Comparison of ENCODE assay signal across 9 mouse cellular contexts in genomic region chr11:120612763-120613162, GRCm38 (mm10). TPM values are rescaled to one million over a fixed set of nuclear protein-coding genes. Genes with fewer than 3 reads are reported as not detected.
A peak's percentile ranks its signal among the peaks of the same experiment; 100 is the strongest.
DNase-seq lines count a peak whose midpoint lies in the region; ATAC-seq and TF ChIP-seq lines count a peak whose summit lies in the region.
"Had no signal": no experiment of that assay in that cellular context is flagged by ENCODE, and none has a peak within 500 bp of the region (broad histone marks: within the 10 kb centered on the region; RNA-seq: fewer than 3 reads in every experiment).

No protein-coding gene starts in this region.

- peaks cover 65% of the 10 kb centered on the region for H3K36me3 ChIP-seq in liver, embryonic 12.5 days
- no peaks in the 10 kb centered on the region for H3K36me3 ChIP-seq in heart, adult 2 months (ENCODE audit: control insufficient read depth, insufficient read depth, low read length)
- H3K36me3 ChIP-seq in midbrain, postnatal 0 days (ENCODE audit: insufficient read depth, low read length), result peaks cover 37% of the 10 kb centered on the region

- H3K9ac ChIP-seq in liver, embryonic 12.5 days, result no peak overlapping the region
- no peak overlapping the region for H3K9ac ChIP-seq in heart, adult 2 months (ENCODE audit: low read depth, low read length)
- H3K9ac ChIP-seq in midbrain, postnatal 0 days (replicated peaks; ENCODE audit: low read length, poor library complexity, severe bottlenecking), result no peak overlapping the region
- H3K9ac ChIP-seq: neural tube, embryonic 12.5 days had no signal

- no peak for TF ChIP-seq POLR2A in heart, adult 2 months (IDR thresholded peaks at IDR 0.05; ENCODE audit: insufficient read depth, low read depth, low read length)

- no peak overlapping the region for H3K4me2 ChIP-seq in liver, embryonic 12.5 days
- H3K4me2 ChIP-seq in midbrain, postnatal 0 days (ENCODE audit: low read depth, low read length, poor library complexity, severe bottlenecking), result no peak overlapping the region
- H3K4me2 ChIP-seq: neural tube, embryonic 12.5 days had no signal

- peak; percentile 86 for TF ChIP-seq EP300 in heart, adult 2 months (IDR thresholded peaks at IDR 0.05; ENCODE audit: insufficient read depth, low read depth, low read length)

- peak; percentile 88 for TF ChIP-seq CTCF in heart, adult 2 months (IDR thresholded peaks at IDR 0.05)
- peak; percentile 83 for TF ChIP-seq CTCF in midbrain, postnatal 0 days (IDR thresholded peaks at IDR 0.05)

- intact Hi-C loops in heart, adult 2 months (cut with DNase I), result loop anchor here (1.0 to 2.0 kb wide), 3 partner anchors 30 to 123 kb away; no protein-coding TSS in a partner anchor

- H3K9me3 ChIP-seq in liver, embryonic 12.5 days (replicated peaks), result no peaks in the 10 kb centered on the region
- H3K9me3 ChIP-seq in midbrain, postnatal 0 days (ENCODE audit: low read length), result no peaks in the 10 kb centered on the region
- H3K9me3 ChIP-seq: neural tube, embryonic 12.5 days had no signal

- peak; percentile 80 for DNase-seq in liver
- DNase-seq in Muller cell, postnatal 12 days (ENCODE audit: inconsistent ontology term), result peak; percentile 71
- peak; percentile 97 for DNase-seq in cerebellum, postnatal 25 days
- peak; percentile 72 to 80 for DNase-seq in heart, adult 2 months
- DNase-seq in layer of hippocampus, postnatal 25 days (ENCODE audit: extremely low spot score in 1 of 2, low spot score in 1 of 2), result peak; percentile 44 to 72
- peak; percentile 78 for DNase-seq in midbrain, postnatal 0 days (ENCODE audit: low spot score)
- DNase-seq in thymus, postnatal 25 days, result peak; percentile 79

- H3K79me2 ChIP-seq in heart, adult 2 months (replicated peaks; ENCODE audit: control insufficient read depth, insufficient read depth, low read length), result no peaks in the 10 kb centered on the region

- no peak overlapping the region for H3K27ac ChIP-seq in liver, embryonic 12.5 days
- no peak overlapping the region for H3K27ac ChIP-seq in heart, adult 2 months
- no peak overlapping the region for H3K27ac ChIP-seq in midbrain, postnatal 0 days (ENCODE audit: low read depth, low read length)
- H3K27ac ChIP-seq: neural tube, embryonic 12.5 days had no signal

- 35% methylated on average over 6 of the region's 6 CpGs for WGBS in liver, embryonic 12.5 days (ENCODE audit: insufficient replicate concordance)
- 37% methylated on average over 6 of the region's 6 CpGs for WGBS in heart, adult 2 months
- 49% methylated on average over 6 of the region's 6 CpGs for WGBS in midbrain, postnatal 0 days

- peaks cover 18% of the 10 kb centered on the region for H3K27me3 ChIP-seq in liver, embryonic 12.5 days (replicated peaks)
- no peaks in the 10 kb centered on the region for H3K27me3 ChIP-seq in heart, adult 2 months (ENCODE audit: control insufficient read depth, insufficient read depth, low read length)
- H3K27me3 ChIP-seq in midbrain, postnatal 0 days (ENCODE audit: insufficient read depth, low read length), result no peaks in the 10 kb centered on the region

- H3K4me1 ChIP-seq in liver, embryonic 12.5 days, result peaks cover 47% of the 10 kb centered on the region
- H3K4me1 ChIP-seq in heart, adult 2 months (ENCODE audit: control insufficient read depth, insufficient read depth, low read length), result peaks cover 3% of the 10 kb centered on the region
- peaks cover 8% of the 10 kb centered on the region; the same call in 1 of the 2 replicates for H3K4me1 ChIP-seq in midbrain, postnatal 0 days (ENCODE audit: insufficient read depth, low read length)

- no peak overlapping the region for H3K4me3 ChIP-seq in liver, embryonic 12.5 days
- H3K4me3 ChIP-seq in heart, adult 2 months, result no peak overlapping the region
- H3K4me3 ChIP-seq in midbrain, postnatal 0 days (ENCODE audit: low read depth, low read length), result no peak overlapping the region
- H3K4me3 ChIP-seq: neural tube, embryonic 12.5 days had no signal

- no peak for ATAC-seq in liver, embryonic 12.5 days
- ATAC-seq in midbrain, postnatal 0 days (ENCODE audit: low FRiP score), result peak; percentile 35; the same call in 1 of the 2 replicates

RNA-seq across cellular contexts. Expression of gene Npb, which starts 4.5 kb away (rescaled TPM):
- 5.0 and 6.6 TPM in 2 replicates for polyA plus RNA-seq in liver, embryonic 12.5 days (2016; fragmentation: Nextera tagmentation; extraction: Ambion mirVana)
- total RNA-seq in heart, adult 2 months (2021), result not detected
- not detected in 2 replicates for polyA plus RNA-seq in heart, adult 2 months (2012; rRNA removed)
- 1 to 10 TPM; 2.1 to 2.9 TPM for total RNA-seq in layer of hippocampus, postnatal 25 days (2021)
- total RNA-seq in midbrain, postnatal 0 days (2014; rRNA removed), result not detected in 2 replicates
- 1.3 TPM in 2 replicates for polyA plus RNA-seq in midbrain, postnatal 0 days (2015; fragmentation: Nextera tagmentation; extraction: Ambion mirVana)

RNA-seq across cellular contexts. Expression of gene Pcyt2, which starts 5.0 kb away (rescaled TPM):
- 135 and 142 TPM in 2 replicates for polyA plus RNA-seq in liver, embryonic 12.5 days (2016; fragmentation: Nextera tagmentation; extraction: Ambion mirVana)
- total RNA-seq in heart, adult 2 months (2021), result 10 to 100 TPM; 51.8 to 55.6 TPM
- 111 and 125 TPM in 2 replicates for polyA plus RNA-seq in heart, adult 2 months (2012; rRNA removed)
- total RNA-seq in layer of hippocampus, postnatal 25 days (2021), result 100 to 1,000 TPM; 133 to 162 TPM
- total RNA-seq in midbrain, postnatal 0 days (2014; rRNA removed), result 130 and 137 TPM in 2 replicates
- 129 and 143 TPM in 2 replicates for polyA plus RNA-seq in midbrain, postnatal 0 days (2015; fragmentation: Nextera tagmentation; extraction: Ambion mirVana)

RNA-seq across cellular contexts. Expression of gene Sirt7, which starts 12.3 kb away (rescaled TPM):
- polyA plus RNA-seq in liver, embryonic 12.5 days (2016; fragmentation: Nextera tagmentation; extraction: Ambion mirVana), result 43.1 and 45.3 TPM in 2 replicates
- 1 to 10 TPM; 7.0 to 7.4 TPM for total RNA-seq in heart, adult 2 months (2021)
- polyA plus RNA-seq in heart, adult 2 months (2012; rRNA removed), result 23.7 and 25.9 TPM in 2 replicates
- 10 to 100 TPM; 36.1 to 42.4 TPM for total RNA-seq in layer of hippocampus, postnatal 25 days (2021)
- 31.3 and 39.7 TPM in 2 replicates for total RNA-seq in midbrain, postnatal 0 days (2014; rRNA removed)
- polyA plus RNA-seq in midbrain, postnatal 0 days (2015; fragmentation: Nextera tagmentation; extraction: Ambion mirVana), result 34.7 and 36.0 TPM in 2 replicates

RNA-seq across cellular contexts. Expression of gene Anapc11, which starts 14.5 kb away (rescaled TPM):
- polyA plus RNA-seq in liver, embryonic 12.5 days (2016; fragmentation: Nextera tagmentation; extraction: Ambion mirVana), result 118 and 120 TPM in 2 replicates
- 10 to 100 TPM; 79.9 to 89.0 TPM for total RNA-seq in heart, adult 2 months (2021)
- polyA plus RNA-seq in heart, adult 2 months (2012; rRNA removed), result 87.8 and 105 TPM in 2 replicates
- total RNA-seq in layer of hippocampus, postnatal 25 days (2021), result 100 to 1,000 TPM in 1 of 2 experiments, 10 to 100 TPM in 1; 87.2 to 109 TPM
- total RNA-seq in midbrain, postnatal 0 days (2014; rRNA removed), result 41.1 and 58.4 TPM in 2 replicates
- 193 and 203 TPM in 2 replicates for polyA plus RNA-seq in midbrain, postnatal 0 days (2015; fragmentation: Nextera tagmentation; extraction: Ambion mirVana)

RNA-seq across cellular contexts. Expression of gene Alyref, which starts 14.6 kb away (rescaled TPM):
- 542 and 545 TPM in 2 replicates for polyA plus RNA-seq in liver, embryonic 12.5 days (2016; fragmentation: Nextera tagmentation; extraction: Ambion mirVana)
- total RNA-seq in heart, adult 2 months (2021), result 10 to 100 TPM; 48.7 to 52.0 TPM
- 13.6 and 15.6 TPM in 2 replicates for polyA plus RNA-seq in heart, adult 2 months (2012; rRNA removed)
- total RNA-seq in layer of hippocampus, postnatal 25 days (2021), result 10 to 100 TPM; 61.7 to 67.4 TPM
- 70.8 and 86.9 TPM in 2 replicates for total RNA-seq in midbrain, postnatal 0 days (2014; rRNA removed)
- polyA plus RNA-seq in midbrain, postnatal 0 days (2015; fragmentation: Nextera tagmentation; extraction: Ambion mirVana), result 130 and 145 TPM in 2 replicates
